Mouse (Mus musculus) yolk sac, embryonic 10.5 days (tissue): Measurements from ENCODE around the gene Adcy4.

Experiments used
- DNase-seq: peaks from one replicate; pipeline ENCODE4 v3.0.0-alpha.2; 2017; ENCODE audit warnings: low spot score

The Adcy4 gene

GRCm38 (mm10) chr14:55788256-55789050 lies 4.6 kb upstream of the Adcy4 start, which contains the start of gene Ripk3:
Gene Ripk3, minus strand, starts transcription at chr14:55788865.
- DNase-seq: peak; percentile 36

GRCm38 (mm10) chr14:55787731-55788130 lies 3.8 kb upstream of the Adcy4 start:
- no peak for DNase-seq

GRCm38 (mm10) chr14:55785195-55785594 lies 1.3 kb upstream of the Adcy4 start:
- peak; percentile 50 for DNase-seq

- DNase-seq: no peak
Measured at GRCm38 (mm10) chr14:55783171-55783957, 531 bp downstream of the Adcy4 start.

- no peak for DNase-seq
Measured at GRCm38 (mm10) chr14:55782361-55782960, 1.4 kb downstream of the Adcy4 start.

DNA sequence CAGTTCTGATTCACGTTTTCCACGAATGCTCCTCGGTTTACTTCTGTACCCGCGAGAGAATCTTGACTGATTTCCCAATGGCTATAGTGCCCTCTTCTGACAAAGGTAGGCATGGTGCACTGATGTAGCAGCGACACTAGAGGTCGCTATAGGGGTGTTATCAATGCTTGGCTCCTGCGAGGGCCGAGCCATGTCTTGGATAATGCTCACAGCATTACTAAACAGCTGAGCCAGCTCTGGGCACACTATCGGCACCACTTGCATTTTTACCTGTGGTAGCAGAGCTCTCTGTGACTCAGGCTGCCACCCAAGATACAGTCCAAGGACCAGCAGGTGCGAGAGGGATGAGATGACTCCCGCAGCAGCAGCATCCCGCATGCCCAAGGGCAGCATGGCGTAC lies 2.6 kb downstream of the Adcy4 start:
- peak; percentile 62 for DNase-seq

- DNase-seq: no peak
Measured at GRCm38 (mm10) chr14:55780736-55781135, 3.2 kb downstream of the Adcy4 start.

GRCm38 (mm10) chr14:55779656-55780055 lies 4.2 kb downstream of the Adcy4 start:
- no peak for DNase-seq

GRCm38 (mm10) chr14:55778686-55779085 lies 5.2 kb downstream of the Adcy4 start:
- no peak for DNase-seq

DNA sequence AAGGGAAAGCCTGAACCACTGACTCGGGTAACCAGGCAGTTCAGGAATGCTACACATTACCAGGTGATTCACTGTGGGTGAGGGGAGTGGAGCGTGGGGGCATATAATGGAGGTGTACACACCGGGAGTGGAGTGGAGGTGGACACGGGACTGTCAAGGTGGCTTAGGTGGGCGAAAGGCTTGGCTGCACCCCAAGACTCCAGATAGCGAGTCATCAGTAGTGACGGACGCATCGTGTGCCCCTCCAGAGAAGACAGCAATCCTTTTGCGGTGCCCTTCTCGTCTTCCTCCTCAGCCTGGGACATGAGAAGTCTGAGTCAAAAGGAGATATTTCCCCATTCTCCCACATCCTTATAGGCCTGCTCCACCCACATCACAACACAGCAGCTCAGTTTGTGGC lies 6.1 kb downstream of the Adcy4 start:
- no peak for DNase-seq

GRCm38 (mm10) chr14:55777176-55777575 lies 6.7 kb downstream of the Adcy4 start:
- no peak for DNase-seq

DNA sequence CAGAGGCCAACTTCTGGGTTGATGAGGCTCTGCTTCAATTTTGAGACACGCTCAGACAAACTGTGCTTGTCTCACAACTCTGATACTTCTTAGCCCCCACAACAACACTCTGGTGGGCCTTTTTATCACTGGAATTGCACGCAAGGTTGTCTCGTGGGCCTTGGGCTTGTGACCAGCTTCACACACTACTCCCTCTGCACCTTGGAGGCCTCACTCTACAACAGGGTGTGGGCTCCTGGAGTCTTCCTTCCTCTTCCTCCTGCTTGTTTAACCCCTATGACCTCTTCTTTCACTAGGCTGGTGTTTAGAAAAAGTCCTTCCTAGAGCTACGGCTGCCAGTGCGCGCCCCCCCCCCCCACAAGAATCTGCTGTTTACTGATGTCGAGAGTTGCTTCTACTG lies 7.2 kb downstream of the Adcy4 start:
- no peak for DNase-seq

- no peak for DNase-seq
Measured at GRCm38 (mm10) chr14:55769087-55769703, 14.7 kb downstream of the Adcy4 start.

DNA sequence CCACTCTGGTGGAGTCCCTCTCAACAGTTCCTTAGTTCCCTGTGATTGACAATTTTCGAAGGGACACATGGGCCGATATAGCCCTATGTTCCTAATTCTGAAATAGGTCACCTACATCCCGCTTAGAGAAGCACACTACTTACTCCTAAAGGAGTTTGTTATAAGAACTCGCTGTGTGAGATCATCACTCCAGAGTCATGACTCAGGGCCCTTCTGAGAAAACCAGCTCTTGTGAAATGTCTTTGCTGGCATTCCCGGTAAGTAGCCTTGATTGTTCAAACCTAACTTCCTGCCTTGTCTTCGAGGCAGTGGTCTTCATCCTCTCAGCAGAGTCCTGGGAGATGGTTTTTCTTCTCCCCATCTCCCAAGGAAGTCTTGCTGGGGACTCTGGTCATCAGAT lies 15.3 kb downstream of the Adcy4 start:
- no peak for DNase-seq

GRCm38 (mm10) chr14:55767519-55768414 lies 16.1 kb downstream of the Adcy4 start:
- DNase-seq: peak; percentile 64

GRCm38 (mm10) chr14:55765696-55766095 lies 18.2 kb downstream of the Adcy4 start, which contains the start of gene Ltb4r1:
Gene Ltb4r1, plus strand, starts transcription at chr14:55765962.
- DNase-seq: no peak

DNA sequence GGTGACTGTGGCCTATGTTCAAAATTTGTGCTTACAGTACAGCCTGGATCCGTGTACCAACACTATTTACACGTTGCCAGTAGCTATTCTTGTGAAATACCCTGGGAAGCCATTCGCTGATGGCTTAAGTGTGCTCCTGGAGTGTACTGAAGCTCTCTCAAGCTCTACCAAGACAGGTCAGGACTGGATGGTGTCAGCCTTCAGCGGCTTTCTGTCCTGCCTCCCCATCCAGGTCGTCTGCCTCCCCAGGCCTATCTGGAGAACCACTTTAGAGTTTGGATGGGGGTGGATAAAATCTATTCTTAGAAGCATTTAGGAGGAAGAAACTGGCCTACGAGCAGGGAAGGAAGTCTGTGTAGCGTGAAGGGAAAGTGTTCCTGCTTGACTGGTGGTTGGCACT lies 20.7 kb downstream of the Adcy4 start:
- DNase-seq: no peak

- DNase-seq: peak; percentile 66
Measured at GRCm38 (mm10) chr14:55762001-55762821, 21.7 kb downstream of the Adcy4 start.

GRCm38 (mm10) chr14:55761163-55761562 lies 22.7 kb downstream of the Adcy4 start, which contains the start of gene Ltb4r2:
Gene Ltb4r2, plus strand, starts transcription at chr14:55761428.
- no peak for DNase-seq

DNA sequence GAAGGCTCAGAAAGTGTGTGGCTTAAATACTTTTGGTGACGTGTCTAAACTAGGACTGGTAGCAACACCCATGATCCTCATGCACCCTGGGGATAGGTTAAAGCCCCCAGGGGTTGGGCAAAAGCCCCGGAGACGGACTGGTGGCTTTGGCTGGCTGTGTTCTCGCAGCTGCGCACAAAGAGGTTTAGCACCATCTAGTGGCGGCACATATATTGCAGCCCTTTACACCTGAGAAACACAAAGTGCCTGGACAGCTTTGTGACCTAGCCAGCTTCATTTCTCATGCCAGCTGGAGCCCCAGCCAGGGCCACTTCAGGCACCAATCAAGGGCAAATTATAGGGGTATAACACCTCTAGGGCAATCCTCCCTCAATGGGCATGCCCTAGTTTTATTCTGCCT lies 23.7 kb downstream of the Adcy4 start:
- peak; percentile 81 for DNase-seq
